Mouse (Mus musculus) hindbrain, embryonic 14.5 days (tissue): ENCODE measurements around the gene Olfr1118. TPM values are rescaled to one million over a fixed set of nuclear protein-coding genes. Genes with fewer than 3 reads are reported as not detected.
"Not testable (repeated sequence)": the region's sequence is repeated elsewhere in the genome, so short reads cannot be mapped to it uniquely, and the experiment has no call there.

Experiments used
- ATAC-seq: fragments of 200-750 bp; cut with Nextera tagmentation; 2 replicates; pipeline ENCODE4 v1.8.0; 2017; ENCODE audit warnings: moderate number of reproducible peaks, mild to moderate bottlenecking, moderate TSS enrichment, moderate library complexity; ENCODE audit not compliant: low FRiP score
- DNase-seq: peaks from one replicate; pipeline ENCODE4 v3.0.0-alpha.2; 2015; ENCODE audit warnings: low spot score
- H3K27ac ChIP-seq: fragments of 300-500 bp; sonication (generic); 2 replicates; pipeline ENCODE4 v1.5.1; 2014; ENCODE audit warnings: mild to moderate bottlenecking, moderate library complexity
- H3K27me3 ChIP-seq: fragments of 300-500 bp; sonication (generic); 2 replicates; pipeline ENCODE4 v1.6.1; 2014; ENCODE audit warnings: mild to moderate bottlenecking, low read length, mixed read lengths; ENCODE audit not compliant: control insufficient read depth, insufficient read depth
- H3K36me3 ChIP-seq: fragments of 300-500 bp; sonication (generic); replicated peaks from 2 replicates; pipeline ENCODE4 v1.6.1; 2014; ENCODE audit not compliant: control insufficient read depth, insufficient read depth
- H3K4me1 ChIP-seq: fragments of 300-500 bp; sonication (generic); replicated peaks from 2 replicates; pipeline ENCODE4 v1.6.1; 2014; ENCODE audit warnings: antibody characterized with exemption, low read length, mixed read lengths; ENCODE audit not compliant: control insufficient read depth, insufficient read depth
- H3K4me2 ChIP-seq: fragments of 300-500 bp; sonication (generic); replicated peaks from 2 replicates; pipeline ENCODE4 v1.6.1; 2014; ENCODE audit warnings: mild to moderate bottlenecking, moderate library complexity
- H3K4me3 ChIP-seq: fragments of 300-500 bp; sonication (generic); replicated peaks from 2 replicates; pipeline ENCODE4 v1.5.1; 2014; ENCODE audit warnings: mild to moderate bottlenecking, low read length
- H3K9ac ChIP-seq: fragments of 300-500 bp; sonication (generic); 2 replicates; pipeline ENCODE4 v1.6.1; 2014
- H3K9me3 ChIP-seq: fragments of 300-500 bp; sonication (generic); 2 replicates; pipeline ENCODE4 v1.6.1; 2016; ENCODE audit warnings: low read length; ENCODE audit not compliant: control insufficient read depth
- WGBS: fragments of 180-500 bp; shearing (Covaris S2); extraction: QIAGEN DNeasy Blood & Tissue Kit; methylation state at CpG from one replicate; pipeline ENCODE4 v1.1.7; 2014; 5-methylcytosine and 5-hydroxymethylcytosine counted together
- polyA plus RNA-seq: library from polyadenylated mRNA; unstranded; fragments of >200 nt; fragmentation: Nextera tagmentation; extraction: Ambion mirVana; gene quantifications from 2 replicates; pipeline ENCODE4 v1.2.1, GENCODE M21; 2014

The Olfr1118 gene
- not detected in 2 replicates for polyA plus RNA-seq

DNA sequence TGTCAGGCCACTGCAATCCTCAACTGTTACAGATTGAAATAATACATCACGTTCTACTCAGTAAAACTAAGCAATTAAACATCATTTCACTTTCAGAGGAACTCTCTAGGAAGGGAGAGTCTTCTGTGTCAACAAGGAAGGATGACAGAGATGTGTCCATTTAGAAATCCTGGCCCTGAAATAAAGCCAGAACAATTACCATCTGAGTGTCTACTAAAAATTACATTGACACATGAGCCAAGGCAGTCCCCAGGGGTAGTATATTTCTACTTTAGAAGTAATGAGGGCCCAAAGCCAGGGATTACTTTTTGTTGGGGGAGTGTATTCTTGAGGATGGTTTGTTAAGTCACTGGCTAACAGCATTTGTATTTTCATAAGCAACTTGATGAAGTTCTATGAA is at the start of gene Olfr1118:
Olfr1118 (plus strand) TSS at position 301 of the 400 bp plus-strand sequence.
- no peak for ATAC-seq
- H3K4me1 ChIP-seq, result no peaks in the 10 kb centered on the region
- no peaks in the 10 kb centered on the region for H3K27me3 ChIP-seq
- H3K4me2 ChIP-seq, result no peak within 1 kb of the TSS
- H3K9me3 ChIP-seq, result no peaks in the 10 kb centered on the region
- H3K9ac ChIP-seq, result no peak within 1 kb of the TSS
- no peaks in the 10 kb centered on the region for H3K36me3 ChIP-seq
- 83% methylated on average over 1 of the region's 1 CpGs for WGBS
- no peak within 1 kb of the TSS for H3K4me3 ChIP-seq
- DNase-seq, result no peak
- H3K27ac ChIP-seq, result no peak within 1 kb of the TSS

DNA sequence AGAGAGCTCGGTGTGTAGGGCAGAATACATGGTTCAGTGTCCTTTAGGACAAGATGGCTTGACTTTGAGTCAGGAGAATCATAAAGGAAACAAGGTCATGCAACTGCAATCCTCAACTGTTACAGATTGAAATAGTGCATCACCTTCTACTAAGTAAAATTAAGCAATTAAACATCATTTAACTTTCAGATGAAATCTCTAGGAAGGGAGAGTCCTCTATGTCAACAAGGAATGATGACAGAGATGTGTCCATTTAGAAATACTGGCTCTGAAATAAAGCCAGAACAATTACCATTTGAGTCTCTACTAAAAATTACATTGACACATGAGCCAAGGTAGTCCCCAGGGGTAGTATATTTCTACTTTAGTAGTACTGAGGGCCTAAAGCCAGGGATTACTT is 40.1 kb upstream of the Olfr1118 start, which contains the start of gene Olfr1116:
Olfr1116 (plus strand) TSS at position 301 of the 400 bp plus-strand sequence.
- no peaks in the 10 kb centered on the region for H3K9me3 ChIP-seq
- ATAC-seq, result no peak
- WGBS, result 93% methylated on average over 1 of the region's 1 CpGs

DNA sequence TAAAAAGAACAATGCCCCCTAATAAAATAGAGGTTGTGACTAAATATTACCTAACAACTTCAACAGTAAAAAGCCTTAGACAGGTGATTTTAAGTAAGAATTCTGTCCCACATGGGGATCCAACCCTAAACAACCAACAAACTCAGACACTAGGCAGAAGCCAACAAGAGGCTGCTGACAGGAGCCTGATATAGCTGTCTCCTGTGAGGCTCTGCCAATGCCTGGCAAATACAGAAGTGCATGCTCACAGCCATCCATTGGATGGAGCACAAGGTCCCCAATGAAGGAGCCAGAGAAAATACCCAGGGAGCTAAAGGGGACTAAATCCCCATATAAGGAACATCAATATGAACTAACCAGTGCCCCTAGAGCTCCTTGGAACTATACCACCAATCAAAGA is 13.4 kb upstream of the Olfr1118 start:
- not testable (repeated sequence) for H3K4me3 ChIP-seq, H3K4me1 ChIP-seq, H3K9ac ChIP-seq, H3K4me2 ChIP-seq, H3K27me3 ChIP-seq, DNase-seq, H3K9me3 ChIP-seq, ATAC-seq, H3K36me3 ChIP-seq, H3K27ac ChIP-seq

More for the DNA sequence above, 40.1 kb upstream of the Olfr1118 start, which contains the start of gene Olfr1116:
- Histone ChIP-seq H3K36me3 (no peaks in the 10 kb centered on the region), H3K4me2 (no peak within 1 kb of the TSS), H3K4me3 (no peak within 1 kb of the TSS), H3K27ac (no peak within 1 kb of the TSS), H3K4me1 (no peaks in the 10 kb centered on the region), H3K9ac (no peak within 1 kb of the TSS), H3K27me3 (no peaks in the 10 kb centered on the region)
- no peak for DNase-seq

DNA sequence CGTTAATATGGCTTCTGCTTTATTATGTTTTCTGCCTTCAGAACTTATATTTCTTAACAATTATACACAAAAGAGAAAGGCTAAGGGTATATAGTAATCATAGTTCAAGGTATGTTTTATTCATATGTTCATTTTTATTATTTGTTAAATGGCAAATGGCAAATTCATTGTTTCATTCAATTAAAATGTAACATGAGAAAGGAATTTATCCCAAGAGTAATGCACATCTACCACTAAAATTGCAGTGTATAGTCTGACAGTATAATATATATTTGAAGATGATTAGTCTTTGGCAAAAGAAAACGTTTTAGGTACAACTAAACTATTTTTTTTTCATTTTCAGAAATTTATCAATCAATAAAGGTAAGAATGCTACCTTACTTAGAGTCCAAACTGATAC is 47.1 kb downstream of the Olfr1118 start, which contains the start of gene Olfr1120:
Olfr1120 (plus strand) TSS at position 301 of the 400 bp plus-strand sequence.
- no peak for ATAC-seq
- 60% methylated on average over 2 of the region's 2 CpGs for WGBS

DNA sequence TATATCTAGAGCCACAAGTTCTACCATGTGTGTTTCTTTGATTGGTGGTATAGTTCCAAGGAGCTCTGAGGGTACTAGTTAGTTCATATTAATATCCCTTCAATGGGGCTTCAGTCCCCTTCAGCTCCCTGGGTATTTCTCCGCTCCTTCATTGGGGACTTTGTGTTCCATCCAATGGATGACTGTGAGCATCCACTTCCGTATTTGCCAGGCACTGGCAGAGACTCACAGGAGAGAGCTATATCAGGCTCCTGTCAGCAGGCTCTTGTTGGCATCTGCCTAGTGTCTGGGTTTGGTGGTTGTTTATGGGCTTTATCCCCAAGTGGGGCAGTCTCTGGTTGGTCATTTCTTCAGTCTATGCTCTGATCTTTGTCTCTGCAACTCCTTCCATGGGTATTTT is 52.7 kb downstream of the Olfr1118 start:
- not testable (repeated sequence) for H3K4me1 ChIP-seq, H3K4me3 ChIP-seq, H3K9me3 ChIP-seq, ATAC-seq, H3K36me3 ChIP-seq, H3K27ac ChIP-seq, H3K27me3 ChIP-seq, H3K4me2 ChIP-seq, H3K9ac ChIP-seq, DNase-seq
- WGBS, result 91% methylated on average over 2 of the region's 2 CpGs

More for the DNA sequence above, 47.1 kb downstream of the Olfr1118 start, which contains the start of gene Olfr1120:
- no peaks in the 10 kb centered on the region for H3K4me1 ChIP-seq
- H3K27ac ChIP-seq, result no peak within 1 kb of the TSS
- H3K4me2 ChIP-seq, result no peak within 1 kb of the TSS
- H3K4me3 ChIP-seq, result no peak within 1 kb of the TSS
- no peaks in the 10 kb centered on the region for H3K9me3 ChIP-seq
- no peaks in the 10 kb centered on the region for H3K27me3 ChIP-seq
- no peak for DNase-seq
- no peak within 1 kb of the TSS for H3K9ac ChIP-seq
- H3K36me3 ChIP-seq, result no peaks in the 10 kb centered on the region

Other genes starting within 250 kb of the Olfr1118 start
- not detected in 2 replicates for gene Olfr1107, start 231.8 kb upstream of the Olfr1118 start, polyA plus RNA-seq
- gene Olfr1109, start 211.6 kb upstream of the Olfr1118 start, polyA plus RNA-seq, result not detected in 2 replicates
- not detected in 2 replicates for gene Olfr259, start 193.0 kb upstream of the Olfr1118 start, polyA plus RNA-seq
- not detected in 2 replicates for gene Olfr1110, start 167.3 kb upstream of the Olfr1118 start, polyA plus RNA-seq
- not detected in 2 replicates for gene Olfr1111, start 155.0 kb upstream of the Olfr1118 start, polyA plus RNA-seq
- gene Olfr1112, start 119.8 kb upstream of the Olfr1118 start, polyA plus RNA-seq, result not detected in 2 replicates
- not detected in 2 replicates for gene Olfr1113, start 98.6 kb upstream of the Olfr1118 start, polyA plus RNA-seq
- not detected in 2 replicates for gene Olfr1115, start 59.6 kb upstream of the Olfr1118 start, polyA plus RNA-seq
- gene Olfr1116, start 40.0 kb upstream of the Olfr1118 start, polyA plus RNA-seq, result not detected in 2 replicates
- gene Olfr1120, start 47.2 kb downstream of the Olfr1118 start, polyA plus RNA-seq, result not detected in 2 replicates
- gene Olfr1121, start 62.3 kb downstream of the Olfr1118 start, polyA plus RNA-seq, result not detected in 2 replicates
- not detected in 2 replicates for gene Olfr1122, start 78.3 kb downstream of the Olfr1118 start, polyA plus RNA-seq
- not detected in 2 replicates for gene Olfr1123, start 109.1 kb downstream of the Olfr1118 start, polyA plus RNA-seq
- not detected in 2 replicates for gene Olfr1124, start 122.7 kb downstream of the Olfr1118 start, polyA plus RNA-seq
- not detected in 2 replicates for gene Olfr1126, start 146.4 kb downstream of the Olfr1118 start, polyA plus RNA-seq
- gene Pramel7, start 189.5 kb downstream of the Olfr1118 start, polyA plus RNA-seq, result not detected in 2 replicates
- not detected in 2 replicates for gene Pramel6, start 199.0 kb downstream of the Olfr1118 start, polyA plus RNA-seq
- not detected in 2 replicates for gene Olfr153, start 224.2 kb downstream of the Olfr1118 start, polyA plus RNA-seq
- gene Olfr1128, start 238.0 kb downstream of the Olfr1118 start, polyA plus RNA-seq, result not detected in 2 replicates